Comparison of ENCODE assay signal across 25 mouse cellular contexts in genomic region chr1:69537619-69538018, GRCm38 (mm10).
DNase-seq lines count a peak whose midpoint lies in the region; ATAC-seq lines count a peak whose summit lies in the region.
"Had no signal": no experiment of that assay in that cellular context is flagged by ENCODE, and none has a peak within 500 bp of the region (broad histone marks: within the 10 kb centered on the region; RNA-seq: fewer than 3 reads in every experiment).

No protein-coding gene starts in this region.

- H3K27ac ChIP-seq in hindbrain, embryonic 10.5 days: no peak overlapping the region
- H3K27ac ChIP-seq: embryonic facial prominence, embryonic 10.5 days; embryonic facial prominence, embryonic 13.5 days; forebrain, embryonic 12.5 days; hindbrain, embryonic 13.5 days had no signal

- no peaks in the 10 kb centered on the region for H3K9me3 ChIP-seq in hindbrain, embryonic 10.5 days
- H3K9me3 ChIP-seq: embryonic facial prominence, embryonic 10.5 days; embryonic facial prominence, embryonic 13.5 days; forebrain, embryonic 12.5 days; hindbrain, embryonic 13.5 days had no signal

- DNase-seq in CD4-positive, CD25-positive, alpha-beta regulatory T cell, adult 2 months (ENCODE audit: low read depth, low spot score): peak; percentile 65
- DNase-seq in heart, adult 18-20 months: no peak
- DNase-seq in kidney, adult 9 months: no peak
- DNase-seq in hindbrain, embryonic 10.5 days (ENCODE audit: low spot score): no peak
- DNase-seq: adrenal gland, adult 8-10 months; adrenal gland, postnatal 25 days; B cell, adult 2 months; cerebellum, adult 11-12 months; cerebellum, adult 8-10 months; cerebellum, postnatal 10 days; cerebellum, postnatal 36 days; embryo, embryonic 11 days; gastrocnemius, postnatal 10 days; gastrocnemius, postnatal 36 days; kidney, adult 2 months had no signal

- 53% methylated on average over 3 of the region's 3 CpGs for WGBS in hindbrain, embryonic 10.5 days

- peak; percentile 50 for ATAC-seq in activated CD4-positive, CD25-positive, alpha-beta regulatory T cell, adult 4 months
- ATAC-seq in inflammation-experienced regulatory T-cells, adult 6 months: peak; percentile 55
- ATAC-seq: forebrain, embryonic 16.5 days; hindbrain, embryonic 16.5 days; intestine, postnatal 0 days had no signal

- H3K27me3 ChIP-seq in hindbrain, embryonic 10.5 days (ENCODE audit: insufficient read depth, poor library complexity, severe bottlenecking): no peaks in the 10 kb centered on the region
- H3K27me3 ChIP-seq: embryonic facial prominence, embryonic 13.5 days; forebrain, embryonic 12.5 days; hindbrain, embryonic 13.5 days had no signal

- peaks cover 15% of the 10 kb centered on the region for H3K4me1 ChIP-seq in hindbrain, embryonic 10.5 days (replicated peaks)
- H3K4me1 ChIP-seq: embryonic facial prominence, embryonic 13.5 days had no signal

- no peaks in the 10 kb centered on the region for H3K36me3 ChIP-seq in hindbrain, embryonic 10.5 days
- H3K36me3 ChIP-seq: forebrain, embryonic 12.5 days; hindbrain, embryonic 13.5 days had no signal

- H3K4me3 ChIP-seq in hindbrain, embryonic 10.5 days: no peak overlapping the region
- H3K4me3 ChIP-seq: embryonic facial prominence, embryonic 10.5 days; embryonic facial prominence, embryonic 13.5 days; erythroblast, embryonic 14.5 days; forebrain, embryonic 12.5 days; hindbrain, embryonic 13.5 days had no signal
